Mouse (Mus musculus) kidney, adult 2 months (tissue): Measurements from ENCODE around the gene Clpb.

ENCODE experiments used
- CTCF ChIP-seq: fragments of 200-500 bp; conservative IDR thresholded peaks from 2 replicates; pipeline ENCODE4 v1.5.1; 2011; ENCODE audit warnings: low read depth, mild to moderate bottlenecking, control low read depth, low read length, moderate library complexity, mixed read lengths; ENCODE audit not compliant: insufficient read depth, insufficient read length
- POLR2A ChIP-seq: fragments of 200-500 bp; IDR thresholded peaks from one replicate; pipeline ENCODE4 v1.6.1; 2011; ENCODE audit warnings: low read depth, low read length, control low read depth

GRCm38 (mm10) chr7:101682886-101683285 is 19.5 kb downstream of the Clpb start:
- no peak for TF ChIP-seq POLR2A
- TF ChIP-seq CTCF: no peak
